Mouse (Mus musculus) urinary bladder, adult 2 months (tissue): ENCODE measurements around the gene Gpatch2. TPM values are rescaled to one million over a fixed set of nuclear protein-coding genes. Genes with fewer than 3 reads are reported as not detected.

Source experiments
- DNase-seq: peaks from one replicate; pipeline ENCODE4 v3.0.0; 2022; ENCODE audit warnings: low spot score
- polyA plus RNA-seq: library from polyadenylated mRNA; depleted of rRNA; stranded (reverse); fragments of >200 nt; gene quantifications from 2 replicates; pipeline ENCODE4 v1.2.3, GENCODE M21; 2012

Gene Gpatch2
- polyA plus RNA-seq, 1 experiment: 14.3 TPM

DNA sequence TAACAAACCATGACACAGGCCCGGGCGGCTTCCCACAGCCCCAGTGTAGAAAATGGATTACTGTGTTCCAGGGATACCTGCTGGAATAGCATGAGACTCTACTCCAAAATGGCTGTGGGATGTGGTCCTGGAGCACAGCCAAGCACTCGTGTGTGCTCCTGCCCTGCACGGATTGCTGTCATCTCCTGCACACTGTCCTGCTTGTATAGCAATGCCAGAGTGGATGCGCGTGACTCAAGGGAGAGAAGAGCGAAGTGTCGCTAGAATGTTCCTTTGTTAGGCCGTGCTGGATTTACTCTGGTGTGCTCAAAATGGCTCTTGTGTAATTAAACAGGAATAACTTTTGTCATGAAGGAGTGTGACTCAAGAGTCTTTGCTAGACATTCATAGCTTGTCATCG is 87.9 kb downstream of the Gpatch2 start:
- no peak for DNase-seq

DNA sequence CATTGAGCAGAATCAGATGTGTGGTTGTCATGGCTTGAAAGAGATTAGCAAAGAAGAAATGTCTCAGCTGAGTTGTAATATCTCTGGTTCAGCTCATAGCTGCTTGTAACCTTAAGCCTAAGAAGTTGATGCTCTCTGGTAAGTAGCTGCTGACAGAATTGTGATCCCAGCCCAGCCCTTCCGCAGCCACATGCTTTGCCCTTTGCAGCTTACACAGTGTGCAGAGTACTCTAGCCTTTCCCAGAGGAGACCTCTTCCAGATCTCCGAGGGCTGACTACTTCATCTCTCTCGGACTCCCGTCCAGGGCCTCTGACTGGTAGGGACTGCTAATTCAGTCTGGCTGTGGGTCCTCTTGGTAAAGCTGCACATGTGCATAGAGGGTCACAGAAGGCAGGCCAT is 92.0 kb downstream of the Gpatch2 start:
- DNase-seq: no peak

DNA sequence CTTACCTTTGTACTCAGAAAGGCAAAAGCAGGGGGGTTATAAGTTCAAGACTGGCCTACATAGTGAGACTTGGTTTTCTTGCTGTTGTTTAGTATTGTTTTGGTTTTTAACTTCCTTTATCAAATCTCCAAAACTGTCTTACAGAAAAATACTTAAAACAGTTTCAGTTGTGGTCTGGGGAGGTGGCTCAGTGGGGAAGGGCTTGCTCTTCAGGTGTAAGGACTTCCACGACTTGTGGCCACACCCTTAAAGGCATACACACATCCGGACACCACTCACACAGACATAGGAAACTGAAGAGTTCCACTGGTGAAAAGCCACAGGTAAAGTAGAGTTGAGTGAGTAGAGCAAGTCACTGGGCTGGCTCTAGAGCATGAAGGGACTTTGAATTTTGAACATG is 93.2 kb downstream of the Gpatch2 start:
- DNase-seq: no peak

DNA sequence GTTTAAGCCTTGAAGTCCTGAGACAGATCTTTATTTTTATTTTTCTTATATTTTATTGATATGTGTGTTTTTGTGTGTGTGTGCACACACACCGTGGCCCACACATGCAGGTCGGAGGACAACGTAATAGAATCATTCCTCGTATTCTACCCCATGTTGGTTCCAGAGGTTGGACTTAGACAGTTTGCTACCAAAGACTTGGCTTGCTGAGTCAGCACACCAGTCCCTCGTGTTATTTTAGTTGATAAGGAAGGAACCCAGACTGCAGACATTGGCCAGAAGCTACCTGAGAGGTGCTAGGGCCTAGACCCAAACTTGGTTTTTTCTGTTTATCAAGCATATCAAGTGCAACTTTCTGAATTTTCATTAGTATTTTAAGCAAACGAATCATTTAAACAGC is 95.8 kb downstream of the Gpatch2 start:
- DNase-seq: no peak

DNA sequence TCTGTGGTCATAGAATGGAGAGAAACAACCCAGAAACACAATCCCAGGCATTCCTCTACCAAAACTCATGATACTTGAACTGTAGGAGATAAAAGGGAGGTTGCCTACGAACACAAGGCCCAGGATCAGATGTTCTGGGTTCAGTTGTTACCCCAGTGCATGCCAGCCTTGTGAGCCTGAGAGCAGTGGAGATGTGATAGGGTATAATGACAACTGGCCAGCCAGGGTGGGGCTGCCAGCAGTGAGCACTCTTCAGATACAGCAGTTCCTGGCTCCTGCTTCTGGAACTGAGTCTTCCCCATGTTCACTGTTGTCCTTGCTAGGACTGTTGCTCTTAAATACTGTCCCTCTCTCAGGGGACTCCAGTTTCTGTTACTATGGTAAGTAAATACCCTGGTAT is 98.0 kb downstream of the Gpatch2 start:
- no peak for DNase-seq

DNA sequence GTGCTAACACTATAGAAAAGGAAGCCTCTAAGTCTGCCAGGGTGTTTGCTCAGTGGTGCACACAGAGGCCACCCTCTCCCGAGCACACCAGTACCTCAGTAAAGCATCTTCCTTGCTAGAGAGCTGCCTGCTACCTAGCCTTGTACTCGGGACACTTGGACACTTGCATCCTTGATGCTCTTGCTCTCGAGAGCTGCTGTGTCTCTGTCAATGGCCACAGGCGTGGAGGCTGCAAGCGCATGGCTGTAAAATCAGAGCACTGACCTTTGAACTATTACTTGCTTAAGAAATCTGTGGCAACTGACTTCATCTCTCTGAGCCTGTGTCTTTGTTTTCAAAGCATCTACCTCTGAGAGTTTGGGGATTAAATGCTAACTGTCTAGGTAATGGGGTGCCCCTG is 98.5 kb downstream of the Gpatch2 start:
- DNase-seq: no peak

DNA sequence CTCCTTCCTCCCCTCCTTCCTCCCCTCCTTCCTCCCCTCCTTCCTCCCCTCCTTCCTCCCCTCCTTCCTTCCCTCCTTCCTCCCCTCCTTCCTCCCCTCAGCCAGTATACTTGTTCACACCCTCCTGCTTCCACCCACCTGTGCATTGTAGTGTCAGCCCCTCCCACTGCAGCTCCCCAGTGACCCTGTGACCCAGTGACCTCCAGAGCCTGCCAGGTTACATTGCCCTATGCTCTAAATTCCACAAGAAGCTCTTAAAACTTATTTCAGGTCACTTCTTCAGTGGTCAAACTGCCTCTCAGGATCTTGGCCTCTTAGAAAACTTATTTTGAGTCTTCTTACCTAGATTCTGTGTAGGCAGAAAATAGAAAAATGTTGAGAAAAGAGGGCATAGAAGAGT is 99.2 kb downstream of the Gpatch2 start:
- no peak for DNase-seq

DNA sequence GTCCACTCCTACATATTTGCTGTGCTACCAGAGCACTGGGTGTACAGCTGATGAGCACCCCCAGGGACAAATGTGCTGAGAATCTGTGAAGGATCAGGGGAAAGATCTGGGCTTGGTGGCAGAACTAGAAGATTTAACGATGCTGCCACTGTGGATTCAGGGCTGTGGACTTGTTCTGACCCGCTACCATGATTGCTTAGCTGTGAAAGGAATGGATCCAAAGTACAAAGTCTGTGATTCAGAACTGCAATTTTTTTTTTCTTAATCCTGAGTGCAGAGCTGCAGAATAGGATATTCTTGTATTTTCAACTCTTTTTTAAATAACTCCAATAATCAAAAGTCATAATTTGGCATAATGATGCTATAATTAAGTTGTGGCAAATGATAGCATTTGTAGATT is 100.5 kb downstream of the Gpatch2 start:
- no peak for DNase-seq

DNA sequence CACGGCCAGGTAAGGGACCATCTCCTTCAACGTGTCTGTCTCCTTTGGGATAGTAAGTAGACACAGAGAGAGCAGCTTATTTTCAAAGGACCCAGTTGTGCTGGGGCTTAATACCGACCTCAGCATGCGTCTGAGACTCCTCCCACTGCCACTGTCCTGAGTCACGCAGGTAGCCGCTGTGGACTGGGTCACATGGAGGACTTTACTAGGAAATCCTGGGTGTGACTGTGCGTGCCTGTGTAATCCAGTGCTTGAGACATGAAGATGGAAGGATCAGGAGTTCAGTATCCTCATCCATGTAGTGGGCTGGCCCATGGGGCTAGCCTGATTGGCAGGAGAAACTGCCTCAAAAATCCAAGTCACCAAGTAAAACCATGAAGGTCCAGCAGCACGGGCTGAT is 101.2 kb downstream of the Gpatch2 start:
- no peak for DNase-seq

DNA sequence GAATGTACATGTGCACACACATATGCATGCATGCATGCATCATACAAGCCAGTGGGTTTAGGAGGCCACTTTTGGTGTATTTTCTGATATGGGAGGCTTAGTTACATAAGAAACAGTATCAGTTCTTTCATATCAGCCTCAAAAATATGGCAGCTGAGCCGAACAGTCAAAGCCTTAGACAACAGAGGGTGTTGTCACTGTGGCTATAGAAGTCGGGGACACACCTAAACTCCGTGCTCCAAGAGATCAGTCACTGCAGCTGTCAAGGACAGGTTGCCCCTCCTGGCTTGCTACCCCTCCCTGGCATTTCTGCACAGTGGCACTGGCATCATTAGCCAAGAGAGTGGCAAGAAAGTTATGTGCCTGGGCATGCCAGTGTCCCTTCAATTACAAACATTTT is 106.5 kb downstream of the Gpatch2 start:
- DNase-seq: no peak

DNA sequence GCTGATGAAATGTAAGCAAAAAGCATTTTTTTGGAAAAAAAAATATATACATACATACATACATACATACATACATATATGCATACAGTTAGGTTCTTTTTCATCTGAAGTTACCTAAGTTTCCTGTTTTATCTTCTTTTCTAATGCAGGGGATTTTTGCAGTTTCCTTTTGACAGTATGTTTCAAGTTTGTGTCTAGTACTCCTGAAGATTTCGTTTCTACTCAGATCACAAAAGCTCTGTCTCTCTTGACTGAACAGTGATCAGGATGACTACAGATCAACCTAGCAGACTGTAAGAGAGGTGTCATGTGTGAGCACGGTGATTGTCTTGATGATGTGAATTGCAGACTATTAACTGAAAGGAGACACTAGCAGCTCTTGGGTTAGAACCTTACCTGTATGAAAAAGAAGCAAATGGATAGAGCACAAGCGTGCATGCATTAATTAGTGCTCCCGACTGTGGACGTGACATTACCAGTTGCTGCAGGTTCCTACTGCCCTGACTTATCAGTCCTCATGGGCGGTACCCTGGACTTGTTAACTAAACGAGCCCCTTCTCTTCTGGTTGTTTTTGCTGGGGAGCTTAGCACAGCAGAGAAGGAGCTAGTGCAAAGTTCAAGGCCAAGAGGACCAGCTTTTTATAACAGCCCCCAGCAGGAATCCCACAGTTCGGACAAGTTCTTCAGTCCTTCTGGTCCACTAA is 107.3 kb downstream of the Gpatch2 start:
- DNase-seq: no peak

DNA sequence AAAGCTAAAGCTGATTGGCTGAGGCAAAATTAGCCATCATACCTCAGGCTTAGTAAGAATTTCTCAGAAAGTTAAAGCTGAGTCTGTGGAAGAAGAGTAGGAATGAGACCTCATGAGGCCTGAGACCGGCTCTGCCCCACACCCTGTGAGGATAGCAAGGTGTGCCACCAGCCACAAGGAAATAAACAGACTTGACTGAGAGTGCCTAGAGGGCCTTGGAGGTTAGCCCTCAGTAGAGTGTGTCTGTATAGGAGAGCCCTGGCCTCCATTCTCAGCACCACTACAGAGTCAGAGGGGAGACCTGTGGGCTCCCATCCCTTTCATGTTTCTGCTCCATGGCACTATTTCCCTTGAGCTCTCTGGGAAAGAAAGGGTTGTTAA is 107.9 kb downstream of the Gpatch2 start:
- no peak for DNase-seq

DNA sequence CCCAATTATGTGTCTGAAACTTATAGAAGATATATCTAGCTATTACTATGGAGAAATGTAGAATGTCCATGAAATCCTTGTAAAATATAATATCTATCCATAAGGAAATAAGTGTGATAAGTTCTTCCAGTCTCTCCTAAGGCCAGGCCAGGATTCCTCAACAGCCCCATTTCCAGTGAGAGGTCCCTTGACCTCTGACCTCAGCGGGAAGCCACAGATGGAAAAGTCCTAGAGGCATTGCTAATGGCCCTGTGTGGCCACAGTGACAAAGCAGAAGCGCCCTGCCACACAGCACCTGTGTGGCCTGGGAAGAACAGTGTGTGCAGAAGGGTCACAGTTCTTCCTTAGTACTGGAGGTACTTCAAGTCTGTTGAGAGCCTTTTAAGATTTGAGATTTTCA is 127.2 kb downstream of the Gpatch2 start:
- DNase-seq: no peak

DNA sequence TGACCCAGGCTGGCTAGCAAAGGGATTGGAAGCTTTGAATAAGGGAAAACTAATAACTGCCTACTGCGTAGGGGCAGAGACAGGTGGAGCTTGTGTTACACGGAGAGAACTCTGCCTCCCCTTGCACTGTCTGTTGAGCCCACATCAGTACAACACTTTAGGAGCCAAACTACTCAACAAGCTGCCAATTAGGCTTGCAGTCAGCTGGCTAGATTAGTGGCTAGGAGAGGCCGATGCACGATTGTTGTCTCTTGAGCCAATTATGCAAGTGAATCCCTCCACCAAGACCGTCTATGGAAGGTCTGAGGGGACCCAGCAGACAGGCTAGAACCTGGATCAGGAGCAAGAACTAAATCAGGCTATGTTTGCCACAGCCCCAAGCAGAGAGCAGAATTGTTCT is 129.8 kb downstream of the Gpatch2 start:
- DNase-seq: no peak

DNA sequence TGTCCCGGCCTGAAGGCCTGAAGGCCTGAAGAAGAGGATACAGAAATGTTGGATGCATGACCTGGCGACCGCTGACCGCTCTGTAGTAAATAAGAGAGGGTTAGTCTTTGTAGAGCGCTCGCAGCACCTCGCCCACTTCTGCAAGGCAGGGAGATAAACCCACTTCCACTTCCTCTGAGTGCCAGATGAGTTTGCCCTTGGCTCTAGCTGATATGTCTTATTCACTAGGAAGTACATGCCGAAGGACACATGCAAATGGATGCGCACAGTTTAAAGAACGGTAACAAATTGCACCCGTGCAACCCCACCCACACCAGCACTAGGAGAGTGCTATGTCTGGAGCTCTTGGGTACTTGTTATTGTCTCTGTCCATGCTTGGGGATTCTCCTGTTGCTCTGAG is 131.6 kb downstream of the Gpatch2 start:
- no peak for DNase-seq

DNA sequence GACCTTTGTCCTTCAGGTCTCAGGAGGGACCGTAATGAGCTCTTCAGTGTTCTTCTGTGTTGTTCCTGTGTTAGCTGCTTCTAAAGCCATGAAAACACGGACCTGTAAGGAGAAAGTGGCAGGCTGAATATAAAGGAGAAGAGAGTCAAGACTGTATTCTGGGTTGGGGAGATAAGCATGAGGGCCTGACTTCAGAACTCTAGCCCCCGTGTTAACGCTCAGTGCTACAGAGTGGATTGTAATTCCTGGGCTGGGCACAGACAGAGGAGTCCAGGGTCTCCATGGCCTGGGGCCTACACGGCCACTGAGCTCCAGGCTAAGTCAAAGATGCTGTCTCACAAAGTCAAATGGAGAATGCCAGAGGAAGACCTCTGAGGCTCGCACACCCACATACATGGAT is 132.3 kb downstream of the Gpatch2 start:
- DNase-seq: no peak

DNA sequence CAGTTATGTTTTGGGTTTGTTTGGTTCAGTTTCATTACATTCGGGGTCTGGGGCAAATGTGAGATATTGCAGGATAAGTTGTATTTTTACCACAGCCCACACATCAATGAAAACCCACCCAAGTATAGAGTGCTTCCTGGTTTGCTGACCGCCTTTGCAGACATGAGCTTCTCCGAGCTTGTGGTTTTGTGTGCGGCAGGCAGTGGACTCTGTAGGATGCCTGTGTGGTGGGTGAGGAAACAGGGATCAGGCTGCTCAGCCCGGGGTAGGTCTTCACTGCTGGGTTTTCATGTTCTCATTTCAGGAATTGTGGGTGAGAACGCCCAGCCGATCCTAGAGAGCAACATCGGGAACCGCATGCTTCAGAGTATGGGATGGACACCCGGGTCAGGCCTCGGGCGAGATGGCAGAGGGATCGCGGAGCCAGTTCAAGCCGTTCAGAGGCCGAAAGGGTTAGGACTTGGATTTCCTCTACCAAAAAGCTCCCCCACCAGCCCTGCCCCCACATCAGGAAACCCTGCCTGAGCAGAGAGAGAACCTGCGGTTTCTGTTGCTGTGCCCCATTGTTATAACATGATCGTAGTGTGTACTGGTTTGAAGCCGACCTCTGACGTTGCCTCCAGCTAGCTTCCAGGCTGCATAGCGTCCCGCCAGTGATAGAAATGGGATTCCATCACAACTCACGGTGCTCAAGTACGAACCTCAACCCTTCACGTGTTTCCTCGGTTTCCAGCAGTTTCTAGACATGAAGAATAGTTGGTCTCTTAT is 132.9 kb downstream of the Gpatch2 start:
- DNase-seq: no peak

DNA sequence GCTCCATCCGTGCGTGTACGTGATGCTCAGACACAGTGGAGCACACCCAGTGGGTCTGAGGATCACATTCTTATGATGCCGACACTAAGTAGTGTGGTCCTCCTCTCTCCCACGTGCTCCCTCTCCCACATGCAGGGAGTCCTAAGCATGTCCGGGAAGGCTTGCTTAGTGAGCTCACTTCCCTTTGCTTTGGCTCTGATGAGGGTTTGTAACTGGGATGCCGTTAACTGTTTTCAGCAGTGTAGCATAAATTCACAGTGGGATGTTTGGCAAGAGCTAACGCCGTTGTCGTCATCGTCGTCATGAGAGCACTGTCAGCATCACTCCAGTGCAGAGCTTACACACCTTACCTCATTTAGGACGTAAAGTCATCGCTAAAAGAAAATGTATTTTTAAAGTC is 133.6 kb downstream of the Gpatch2 start:
- no peak for DNase-seq

DNA sequence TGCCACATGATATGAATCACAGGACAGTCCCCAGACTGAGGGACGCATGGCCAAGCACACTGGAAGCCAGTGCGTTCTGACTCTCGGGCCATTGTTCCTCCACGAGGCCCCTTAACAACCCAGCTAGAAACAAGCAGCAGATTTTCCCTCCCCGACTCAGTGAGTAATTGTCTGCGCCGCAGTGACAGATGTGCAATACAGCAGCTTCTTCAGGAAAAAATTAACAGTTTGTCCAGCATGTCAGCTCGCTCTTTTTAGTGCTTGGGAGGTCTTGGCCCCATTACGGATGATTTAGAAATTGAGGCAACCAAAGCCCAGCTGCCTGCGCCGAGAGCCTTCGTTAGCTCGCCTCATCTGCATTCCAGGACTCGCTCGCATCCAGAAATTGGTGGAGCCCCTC is 140.9 kb downstream of the Gpatch2 start:
- no peak for DNase-seq

DNA sequence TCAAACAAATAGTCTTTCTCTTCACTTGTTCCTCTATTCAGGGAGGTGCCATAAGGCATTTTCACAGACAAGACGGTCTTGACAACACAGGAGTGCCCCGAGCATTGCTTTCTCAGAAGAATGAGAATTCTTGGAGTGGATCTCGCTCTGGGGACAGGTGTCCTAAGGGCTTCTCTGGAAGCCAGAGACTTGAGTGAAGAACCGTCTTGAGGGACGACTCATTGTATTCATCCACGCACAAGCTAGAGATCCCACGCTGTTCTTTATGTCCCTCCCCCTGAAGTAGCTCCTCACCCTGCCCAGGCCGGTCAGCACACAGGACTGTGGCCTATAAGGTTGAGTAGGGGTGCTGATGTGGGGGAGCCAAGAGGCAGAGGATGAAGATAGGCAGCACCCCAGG is 141.6 kb downstream of the Gpatch2 start:
- DNase-seq: no peak

DNA sequence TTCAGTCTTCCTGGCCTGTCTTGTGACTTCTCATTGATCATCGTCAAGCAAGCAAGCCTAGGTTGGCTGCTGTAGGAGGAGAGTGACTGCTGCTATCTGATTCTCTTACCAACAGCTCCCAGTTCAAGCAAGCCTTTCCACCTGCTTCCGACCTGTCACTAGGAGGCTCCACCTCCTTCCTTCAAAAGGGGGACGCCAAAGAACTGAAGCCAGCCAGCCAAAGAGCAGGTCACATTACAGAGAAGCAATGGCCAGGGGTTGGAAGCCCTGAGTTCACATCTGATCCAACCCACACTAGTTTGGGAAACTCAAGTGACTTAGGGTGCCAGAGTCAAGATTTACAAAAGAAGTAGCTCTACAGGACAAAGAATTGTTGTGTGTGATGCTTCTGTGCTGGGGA is 144.9 kb downstream of the Gpatch2 start:
- no peak for DNase-seq

DNA sequence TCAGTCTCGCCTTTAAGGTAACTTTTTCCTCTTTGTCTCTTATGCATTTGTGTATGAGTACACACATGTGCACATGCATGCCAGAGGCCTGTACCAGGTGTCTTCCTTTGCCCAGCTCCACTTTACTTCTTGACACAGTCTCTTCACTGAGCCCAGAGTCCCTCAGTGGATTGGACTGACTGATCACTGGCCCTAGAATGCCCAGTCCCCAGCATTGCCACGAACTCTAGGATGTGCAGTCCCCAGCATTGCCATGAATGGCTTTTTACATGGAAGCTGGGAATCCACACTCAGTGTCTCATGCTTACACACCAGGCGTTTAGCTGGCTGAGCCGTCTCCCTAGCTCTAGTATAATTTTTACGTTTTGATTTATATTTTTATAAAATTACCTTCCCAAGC is 147.2 kb downstream of the Gpatch2 start:
- DNase-seq: no peak

DNA sequence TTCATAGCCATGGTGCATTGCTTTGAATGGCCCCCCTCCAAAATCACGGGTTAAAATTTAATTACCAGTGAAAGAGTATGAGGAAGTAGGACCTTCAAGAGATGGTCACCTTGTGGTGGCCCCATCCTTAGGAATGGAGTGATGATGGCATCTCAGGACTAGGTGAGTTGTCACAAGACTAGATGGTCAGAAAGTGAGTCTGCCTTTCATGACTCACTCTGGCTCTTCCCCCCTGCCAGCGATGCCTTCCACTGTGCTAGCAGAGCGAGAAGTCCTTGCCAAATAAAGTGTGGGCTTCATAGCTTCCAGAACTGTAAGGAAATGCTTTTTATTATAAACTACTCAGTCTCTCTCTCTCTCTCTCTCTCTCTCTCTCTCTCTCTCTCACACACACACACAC is 150.1 kb downstream of the Gpatch2 start:
- DNase-seq: no peak

DNA sequence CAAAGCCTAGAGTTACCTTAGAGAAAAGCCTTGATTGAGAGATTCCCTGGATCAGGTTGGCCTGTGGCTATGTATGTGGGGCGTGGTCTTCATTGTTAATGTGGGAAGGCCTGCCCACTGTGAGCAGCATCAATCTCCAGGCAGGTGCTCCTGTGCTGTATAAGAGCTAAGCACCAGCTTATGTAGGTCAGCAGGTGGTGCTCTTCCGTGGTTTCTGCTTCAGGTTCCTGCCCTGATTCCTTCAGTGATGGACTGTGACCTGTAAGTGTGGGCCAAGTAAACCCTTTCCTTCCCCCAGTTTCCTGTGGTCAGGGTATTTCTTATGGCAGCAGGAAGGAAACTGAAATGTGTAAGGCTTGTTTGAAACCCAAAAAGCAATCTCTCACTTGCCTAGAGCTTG is 151.5 kb downstream of the Gpatch2 start:
- no peak for DNase-seq
